Mouse (Mus musculus): ENCODE results near the gene Tpd52l1. TPM values are rescaled to one million over a fixed set of nuclear protein-coding genes. Genes with fewer than 3 reads are reported as not detected.

The Tpd52l1 gene
- total RNA-seq, 2 experiments from 2014 or later = 44.4 to 52.4 TPM

DNA sequence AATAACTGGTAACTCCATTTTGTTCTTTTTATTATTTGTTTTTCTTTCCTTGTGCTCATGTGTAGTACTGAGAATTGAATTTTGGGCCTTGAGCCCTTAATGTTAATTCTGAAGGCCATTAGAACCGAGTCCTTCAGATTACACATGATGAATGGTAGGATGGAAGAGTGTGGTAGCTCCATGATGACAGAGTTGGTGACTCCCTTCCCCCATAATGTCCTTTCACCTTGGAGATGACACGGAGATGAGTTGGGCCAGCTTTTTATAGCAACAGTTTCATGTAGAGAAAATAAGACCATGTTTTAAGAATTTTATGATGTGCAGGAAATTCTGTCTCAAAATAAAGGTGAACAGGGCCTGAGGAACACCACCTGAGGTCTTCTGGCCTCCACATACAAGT, 94.7 kb downstream of the Tpd52l1 start:
- DNase-seq (ENCODE audit: low spot score in 2 of 2) = no peak

DNA sequence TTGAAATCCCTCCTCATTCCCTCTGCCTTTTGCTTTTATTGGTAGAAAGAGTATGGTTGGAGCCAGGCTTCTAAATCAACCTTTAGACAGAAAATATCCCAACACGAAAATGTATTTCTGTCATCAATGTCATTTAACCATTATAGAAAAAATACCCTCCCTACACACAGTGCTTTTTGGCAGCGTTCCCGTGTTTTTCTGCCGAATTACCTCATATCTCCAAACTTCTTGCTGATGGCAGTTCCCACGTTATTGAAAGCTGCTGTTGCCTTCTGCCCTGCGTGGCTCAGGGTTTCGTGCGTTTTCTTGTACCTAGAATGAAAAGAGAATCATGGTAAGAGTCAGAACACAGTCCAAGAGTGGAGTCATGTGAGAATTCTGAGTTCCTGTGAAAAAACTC, 99.4 kb downstream of the Tpd52l1 start:
- no peak for DNase-seq (ENCODE audit: low spot score in 2 of 2)

DNA sequence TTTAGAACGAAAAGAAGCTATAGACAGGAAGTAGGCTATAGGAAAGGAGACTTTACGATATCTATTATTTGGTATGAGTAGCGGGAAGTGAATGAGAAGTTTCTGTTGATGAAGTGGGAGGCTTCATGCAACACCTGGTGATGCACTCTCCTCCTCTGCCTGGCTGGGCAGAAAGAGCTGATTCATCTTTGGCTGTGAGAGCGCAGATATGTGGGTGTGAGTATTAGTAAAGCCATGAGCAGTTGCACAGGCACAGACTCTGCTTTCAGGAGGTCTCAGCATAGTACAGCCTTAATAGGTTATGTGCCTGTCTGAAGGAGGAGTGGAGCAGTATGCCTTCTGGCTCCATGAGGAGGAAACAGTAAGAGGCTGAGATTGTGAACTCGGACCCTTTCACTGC, 109.3 kb downstream of the Tpd52l1 start:
- DNase-seq (ENCODE audit: low spot score in 2 of 2) = no peak

DNA sequence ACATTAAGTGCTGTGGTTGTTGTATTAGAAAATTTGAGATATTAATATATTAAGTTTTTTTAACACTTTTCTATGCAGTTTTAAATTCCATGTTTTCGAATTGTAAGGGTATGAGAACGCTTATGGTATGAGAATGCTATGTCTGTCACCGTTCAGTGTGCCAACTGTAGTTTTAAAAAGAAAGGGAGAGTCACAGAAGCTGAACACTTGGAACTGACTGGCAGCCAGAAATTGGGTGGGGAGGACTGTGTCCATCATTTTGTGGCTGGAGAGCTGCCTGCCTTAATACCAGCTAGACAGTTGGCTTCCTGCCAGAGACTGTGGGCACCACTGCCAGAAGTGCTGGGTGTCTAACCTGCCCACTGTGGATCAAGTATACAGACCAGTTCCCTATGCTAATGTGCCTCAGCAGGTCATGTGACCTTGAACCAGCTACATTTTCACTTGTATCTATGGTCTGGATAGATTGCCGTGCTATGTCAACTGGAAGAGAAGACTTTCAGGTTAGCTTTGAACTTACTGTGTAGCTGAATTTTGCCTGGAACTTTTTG, 114.5 kb downstream of the Tpd52l1 start:
- DNase-seq (ENCODE audit: low spot score in 2 of 2) = peak in 1 of 2 experiments; percentile 12

DNA sequence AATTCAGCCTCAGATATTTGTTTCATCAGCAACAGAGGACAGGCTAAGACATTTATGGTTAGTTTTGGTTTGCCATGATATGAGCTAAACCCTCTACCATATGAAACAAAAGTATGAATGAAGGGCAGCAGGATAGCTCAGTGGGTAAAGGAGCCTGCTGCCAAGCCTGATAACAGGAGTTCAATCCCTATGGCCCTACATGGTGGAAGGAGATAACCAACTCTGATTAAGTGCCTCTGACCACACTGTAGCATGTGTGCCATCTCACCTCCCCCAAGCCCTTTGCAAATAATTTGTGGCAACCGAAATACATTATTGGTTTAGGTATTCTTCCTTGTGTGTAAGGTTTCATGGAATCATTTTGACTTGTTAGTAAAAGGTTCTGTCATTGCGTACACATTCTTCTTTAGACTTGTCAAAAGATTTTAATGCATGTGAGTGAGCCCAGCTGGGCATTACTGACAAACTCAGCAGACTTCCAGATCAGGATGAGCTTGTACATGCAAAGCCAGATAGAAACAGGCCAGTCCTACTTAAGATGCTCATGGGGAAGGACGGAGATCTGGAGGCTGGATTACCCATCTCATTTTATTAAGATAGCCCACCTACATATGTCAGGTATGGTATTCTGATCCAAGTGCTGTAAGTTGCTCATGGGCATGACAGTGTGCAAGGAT, 115.3 kb downstream of the Tpd52l1 start:
- DNase-seq (ENCODE audit: low spot score in 2 of 2) = no peak

DNA sequence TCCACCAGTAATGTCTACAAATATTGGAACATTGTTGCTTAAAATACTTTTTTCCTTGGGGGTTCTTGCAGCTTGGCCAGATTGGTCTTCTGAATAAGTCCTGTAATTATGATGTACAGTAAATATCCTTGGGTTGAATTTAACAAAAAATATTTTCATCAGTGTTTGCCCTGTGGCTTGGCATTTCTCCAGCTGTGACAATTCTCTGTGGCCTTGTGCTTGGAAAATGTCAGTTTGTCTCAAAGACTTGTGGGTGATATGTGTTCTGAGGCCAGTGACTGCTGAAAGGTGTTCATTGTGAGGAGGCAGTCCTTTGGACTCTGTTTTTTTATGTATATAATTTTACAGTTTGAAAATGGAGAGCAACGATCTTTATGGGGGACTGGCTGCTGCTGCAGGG, 116.3 kb downstream of the Tpd52l1 start:
- DNase-seq (ENCODE audit: low spot score in 2 of 2) = peak in 1 of 2 experiments; percentile 28

DNA sequence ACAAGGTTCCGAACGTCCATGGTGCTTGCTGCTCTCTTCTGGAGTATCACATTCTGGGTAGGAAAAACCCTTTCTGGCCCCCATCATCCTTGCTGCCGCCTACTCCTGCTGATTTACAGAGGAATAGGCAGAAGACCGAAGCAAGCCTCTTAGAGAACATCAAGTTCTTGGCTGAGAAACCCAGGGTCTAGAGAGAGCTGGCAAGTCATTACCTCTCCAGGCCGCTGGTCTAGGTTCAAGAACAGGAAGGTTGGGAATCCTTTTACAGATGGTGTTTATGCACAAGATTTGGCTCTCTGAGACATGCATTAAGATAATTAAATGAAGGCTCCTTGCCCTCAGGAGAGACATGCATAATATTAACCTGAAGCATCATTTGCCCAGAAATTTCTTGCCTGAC, 127.3 kb downstream of the Tpd52l1 start:
- no peak for DNase-seq (ENCODE audit: low spot score in 2 of 2)

DNA sequence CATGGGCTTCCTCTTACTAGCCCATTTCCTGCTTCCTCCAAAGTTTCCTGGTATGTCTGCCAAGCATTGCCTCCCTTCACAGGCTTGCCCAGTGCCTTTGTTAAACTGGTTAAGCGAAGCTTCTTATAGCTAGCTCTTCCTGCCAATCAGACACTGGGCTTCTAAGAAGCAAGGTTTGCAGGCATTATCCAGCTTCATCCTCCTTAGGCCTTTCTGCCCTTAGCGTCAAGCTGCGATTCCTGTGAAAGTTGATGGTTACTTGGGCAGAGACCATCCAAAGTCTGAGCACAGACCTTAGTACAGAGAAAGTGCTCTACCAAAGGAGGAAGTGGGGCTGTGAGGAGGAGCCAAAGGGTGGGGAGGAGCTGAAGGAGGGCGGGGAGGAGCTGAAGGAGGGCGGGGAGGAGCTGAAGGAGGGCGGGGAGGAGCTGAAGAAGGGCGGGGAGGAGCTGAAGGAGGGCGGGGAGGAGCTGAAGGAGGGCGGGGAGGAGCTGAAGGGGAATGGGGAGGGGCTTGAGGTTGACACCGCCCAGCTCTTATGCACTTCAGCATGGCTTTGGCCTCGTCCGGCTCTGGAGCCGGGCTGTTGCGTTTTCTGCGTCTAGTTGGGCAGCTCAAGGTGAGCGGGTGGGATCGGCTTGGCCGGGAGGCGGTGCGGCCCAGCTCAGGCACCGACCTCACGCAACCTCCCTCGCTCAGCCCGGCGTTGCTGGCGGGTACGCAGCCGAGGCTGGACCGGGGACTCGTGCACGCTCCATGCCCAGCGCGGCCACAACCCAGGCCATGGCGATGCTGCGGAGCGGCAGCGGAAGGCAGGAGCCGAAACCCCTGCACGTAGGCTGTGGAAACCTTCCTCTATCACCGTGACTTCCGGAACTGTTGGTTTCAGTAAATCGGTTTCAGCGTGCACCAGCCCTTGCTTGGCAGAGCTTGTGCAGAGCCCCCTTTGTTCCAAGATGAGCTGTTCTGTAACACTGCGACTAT, 132.6 kb downstream of the Tpd52l1 start, which contains the start of gene Hddc2:
TSS of gene Hddc2 (plus strand) at position 519 of the 984 bp plus-strand sequence.
- peak; percentile 44 to 57 for DNase-seq (ENCODE audit: low spot score in 2 of 2)

DNA sequence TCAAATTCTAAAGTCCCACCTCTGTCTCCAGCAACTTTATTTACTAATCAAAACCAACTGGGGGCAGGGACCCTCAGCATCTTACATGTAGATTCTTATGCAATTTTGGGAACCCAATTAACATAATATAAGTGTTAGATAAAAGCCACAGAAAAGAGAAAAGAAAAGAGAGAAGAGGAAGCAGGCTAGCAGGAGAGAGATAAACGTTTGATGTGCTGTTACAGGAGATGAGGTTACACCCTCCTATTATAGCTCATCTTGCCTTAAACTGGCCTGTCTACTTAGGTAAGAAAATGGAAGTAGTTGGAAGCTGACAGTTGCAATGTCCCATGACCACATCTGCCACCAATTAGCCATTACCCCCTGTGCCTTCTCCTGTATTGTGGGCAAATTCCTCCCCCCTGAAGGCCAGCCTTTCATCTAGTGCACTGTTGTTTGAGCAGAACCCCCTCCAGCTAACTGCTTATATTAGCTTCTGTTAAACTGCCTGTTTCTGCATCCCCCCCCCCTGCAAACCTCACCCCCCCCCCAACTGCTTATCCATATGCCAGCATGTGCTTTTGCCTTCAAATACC, 138.6 kb downstream of the Tpd52l1 start:
- DNase-seq (ENCODE audit: low spot score in 2 of 2) = no peak

DNA sequence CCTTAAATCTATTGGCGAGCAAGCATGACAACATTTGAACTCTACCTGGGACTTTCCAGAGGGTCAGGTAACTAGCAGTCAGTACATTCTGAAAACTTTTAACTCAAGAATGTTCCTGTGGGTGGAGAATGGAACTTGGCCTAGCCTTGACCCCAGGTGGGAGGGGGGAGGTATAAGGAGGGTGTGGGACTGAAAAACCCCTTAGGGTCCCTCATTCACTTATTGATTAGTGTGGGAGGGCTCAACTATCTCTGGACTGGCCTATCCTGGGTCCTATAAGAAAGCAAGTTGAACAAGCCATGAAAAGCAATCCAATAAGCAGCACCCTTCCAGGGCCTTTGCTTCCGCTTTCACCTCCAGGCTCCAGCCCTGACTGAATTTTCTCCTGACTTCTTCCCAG, 142.3 kb downstream of the Tpd52l1 start:
- DNase-seq (ENCODE audit: low spot score in 2 of 2) = no peak

DNA sequence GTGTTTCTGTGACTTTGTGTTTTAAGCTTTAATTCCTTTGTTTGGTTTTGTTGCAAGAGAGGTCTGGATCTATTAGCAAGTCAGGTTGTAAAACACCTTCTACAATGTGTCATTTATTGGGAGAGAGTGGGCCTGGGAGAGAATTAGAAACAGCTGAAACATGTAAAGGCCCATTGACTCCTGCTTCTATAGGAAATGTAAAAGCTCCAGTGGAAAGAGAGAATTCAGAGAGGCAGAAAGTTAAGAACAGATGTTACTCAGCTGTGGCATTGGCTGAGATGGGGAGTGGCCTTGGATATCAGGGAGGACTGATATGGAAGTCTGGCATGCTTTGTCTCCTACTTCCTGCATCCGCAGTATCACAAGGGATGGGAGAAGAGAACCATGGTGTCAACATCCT, 145.5 kb downstream of the Tpd52l1 start:
- no peak for DNase-seq (ENCODE audit: low spot score in 2 of 2)

DNA sequence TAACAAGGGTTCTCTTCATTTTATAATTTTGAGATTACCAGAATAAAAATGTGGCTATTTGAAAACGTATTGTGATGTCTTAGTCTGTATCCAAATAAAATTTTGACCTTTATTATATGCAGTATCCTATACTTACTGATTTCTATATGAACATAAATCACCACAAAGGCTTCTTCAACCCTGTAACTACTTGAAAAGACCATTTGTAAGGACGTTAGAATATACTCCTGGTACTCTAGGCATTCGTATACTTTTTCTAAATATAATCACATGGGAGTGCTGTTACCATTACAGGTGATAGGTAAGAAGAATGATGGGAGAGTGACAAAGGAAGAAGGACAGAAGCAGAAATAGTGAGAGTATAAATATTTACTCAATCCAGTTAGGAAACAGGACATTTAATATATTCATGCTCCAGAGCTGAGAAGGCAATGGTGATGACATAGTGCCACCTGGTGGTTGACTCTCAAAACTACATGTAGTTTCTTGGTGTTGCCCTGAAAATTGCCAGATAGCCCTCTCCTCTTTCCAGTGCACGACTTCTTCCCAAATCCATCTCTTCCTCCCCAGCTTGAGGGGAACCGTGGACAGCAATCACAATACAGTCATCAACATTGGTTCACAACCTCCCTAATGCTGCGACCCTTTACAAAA, 146.7 kb downstream of the Tpd52l1 start:
- peak in 1 of 2 experiments; percentile 4 for DNase-seq (ENCODE audit: low spot score in 2 of 2)

DNA sequence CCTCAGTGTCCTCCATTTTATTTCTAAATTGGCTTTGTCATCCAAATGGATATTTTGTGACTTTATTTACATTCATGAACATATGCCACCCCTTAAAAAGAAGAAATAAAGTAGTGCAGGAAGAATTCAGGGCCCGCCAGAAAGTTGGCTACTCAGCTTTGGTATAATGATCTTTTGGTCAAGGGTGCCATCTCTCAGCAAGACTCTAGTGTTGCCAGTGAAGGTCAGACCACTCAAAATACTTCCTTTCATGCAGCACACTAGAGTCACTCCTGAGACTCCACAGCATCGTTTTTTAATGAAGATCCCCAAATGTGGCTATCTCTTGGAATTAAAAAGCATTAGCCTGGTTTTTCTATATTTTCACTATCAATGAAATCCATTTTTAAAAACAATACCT, 147.5 kb downstream of the Tpd52l1 start:
- DNase-seq (ENCODE audit: low spot score in 2 of 2) = no peak

DNA sequence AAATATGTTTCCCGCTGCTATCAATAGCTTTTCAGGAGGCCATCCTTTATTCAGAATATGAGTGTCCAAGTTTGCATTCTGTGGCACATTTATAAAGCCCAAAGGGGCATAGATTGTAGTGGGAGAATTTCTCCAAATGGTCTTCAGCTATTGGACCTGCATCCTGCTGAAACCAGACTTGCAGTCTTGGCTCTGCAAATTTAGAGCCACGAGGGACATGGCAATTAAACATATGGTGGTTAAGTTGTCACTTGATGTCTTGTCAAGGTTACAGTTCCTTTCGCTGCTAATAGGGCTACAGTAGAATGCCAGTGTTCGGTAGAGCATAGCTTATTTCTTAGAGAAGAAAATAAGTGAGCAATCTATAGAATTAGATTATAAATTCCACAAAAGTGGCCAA, 148.7 kb downstream of the Tpd52l1 start:
- DNase-seq (ENCODE audit: low spot score in 2 of 2) = no peak

DNA sequence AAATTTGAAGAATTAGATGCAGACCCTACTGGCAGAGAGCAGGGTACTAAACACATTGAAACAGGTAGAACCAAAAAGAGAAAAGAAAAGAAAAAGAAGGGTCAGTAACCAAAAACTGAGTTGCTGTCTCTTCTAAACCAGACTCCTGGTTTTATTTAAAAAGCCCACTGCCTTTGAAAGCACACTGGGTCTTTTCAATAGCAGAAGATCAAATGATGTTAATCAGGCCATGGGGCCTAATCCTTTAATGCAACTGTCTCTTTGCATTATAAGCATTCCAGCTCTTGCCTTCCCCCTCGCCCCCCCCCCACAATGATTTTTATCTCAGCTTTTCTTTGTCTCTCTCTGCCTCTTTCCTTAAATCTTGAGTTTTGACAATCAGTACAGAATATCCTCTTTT, 149.3 kb downstream of the Tpd52l1 start:
- DNase-seq (ENCODE audit: low spot score in 2 of 2) = no peak

DNA sequence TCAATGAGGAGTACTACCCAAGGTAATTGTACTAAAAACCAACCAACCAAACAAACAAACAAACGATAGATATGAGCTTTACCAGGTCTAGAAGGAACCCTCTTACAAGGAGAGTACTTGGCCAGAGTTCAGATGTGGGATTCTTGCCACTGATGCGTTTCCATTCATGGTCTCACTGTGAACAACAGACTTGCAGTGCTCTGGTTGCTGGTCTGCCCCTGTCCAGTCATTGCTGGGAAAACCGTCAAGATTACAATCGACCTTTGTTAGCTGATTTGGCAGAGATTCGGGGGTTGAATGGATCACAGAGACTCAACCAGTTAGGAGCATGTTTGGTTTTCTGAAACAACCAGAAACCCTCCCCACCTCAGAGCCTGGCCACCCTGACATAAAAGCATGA, 150.1 kb downstream of the Tpd52l1 start:
- DNase-seq (ENCODE audit: low spot score in 2 of 2) = no peak

DNA sequence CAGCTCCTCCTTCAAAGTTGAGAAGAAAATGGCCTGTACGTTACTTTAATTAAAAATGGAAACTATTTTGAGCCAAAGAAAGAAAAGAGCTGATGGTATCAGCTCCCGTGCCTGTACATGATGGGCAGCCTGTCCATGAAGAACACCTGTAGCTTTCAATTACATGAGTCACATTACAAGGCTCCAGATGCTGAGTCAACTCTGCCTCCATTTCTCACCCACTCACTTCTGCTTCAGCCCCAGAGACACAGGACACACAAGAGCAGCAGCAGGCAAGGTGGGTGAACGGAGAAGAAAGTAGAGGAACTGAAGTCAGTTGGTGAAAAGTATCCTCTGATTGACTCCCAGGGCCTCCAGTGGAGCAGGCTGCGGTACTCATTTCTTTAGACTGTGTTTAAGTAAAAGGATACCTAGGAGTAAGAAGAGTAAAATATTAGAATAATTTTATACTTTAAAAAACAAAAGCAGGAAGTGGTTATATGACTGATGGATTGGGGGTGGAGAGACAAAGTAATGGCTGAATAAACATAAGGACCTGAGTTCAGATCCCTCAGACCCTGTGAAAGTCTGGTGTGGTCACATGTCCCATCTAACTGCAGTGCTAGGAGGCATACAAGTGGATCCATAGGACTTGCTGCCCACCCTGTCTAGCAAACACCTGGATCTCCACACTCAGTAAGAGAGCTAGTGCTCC, 156.9 kb downstream of the Tpd52l1 start:
- DNase-seq (ENCODE audit: low spot score in 2 of 2) = no peak

DNA sequence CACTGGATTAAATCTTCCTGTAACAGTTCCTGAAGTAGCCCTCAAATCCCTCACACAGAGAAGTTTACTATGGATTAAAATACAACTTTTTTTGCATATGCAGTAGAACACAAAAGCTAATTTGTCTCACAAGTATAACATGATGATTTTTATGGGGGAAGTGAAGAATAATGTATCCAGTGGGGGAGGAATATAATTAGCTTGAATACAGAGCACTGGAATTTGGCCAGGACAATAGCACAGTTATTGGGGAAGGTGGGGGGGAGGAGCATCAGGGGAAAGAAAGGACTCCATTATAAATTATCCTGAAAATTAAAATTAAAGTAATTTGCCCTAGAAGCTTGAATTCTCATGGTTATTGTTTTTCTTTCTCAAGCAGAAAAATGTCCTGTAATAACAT, 158.0 kb downstream of the Tpd52l1 start:
- no peak for DNase-seq (ENCODE audit: low spot score in 2 of 2)
